Mouse (Mus musculus) heart, embryonic 15.5 days (tissue): Measurements from ENCODE around the gene Hsbp1. TPM values are rescaled to one million over a fixed set of nuclear protein-coding genes. Genes with fewer than 3 reads are reported as not detected.

Experiments
- ATAC-seq: fragments of 200-750 bp; cut with Nextera tagmentation; replicated peaks from 2 replicates; pipeline ENCODE4 v1.8.0; 2017; ENCODE audit warnings: low read depth, moderate TSS enrichment; ENCODE audit not compliant: insufficient number of reproducible peaks, insufficient read depth, low FRiP score
- H3K27ac ChIP-seq: fragments of 300-500 bp; sonication (generic); 2 replicates; pipeline ENCODE4 v1.5.1; 2015; ENCODE audit warnings: mild to moderate bottlenecking, inconsistent platforms
- H3K27me3 ChIP-seq: fragments of 300-500 bp; sonication (generic); 2 replicates; pipeline ENCODE4 v1.6.1; 2015; ENCODE audit warnings: inconsistent platforms
- H3K36me3 ChIP-seq: fragments of 300-500 bp; sonication (generic); 2 replicates; pipeline ENCODE4 v1.6.1; 2015; ENCODE audit warnings: mild to moderate bottlenecking, inconsistent platforms
- H3K4me1 ChIP-seq: fragments of 300-500 bp; sonication (generic); replicated peaks from 2 replicates; pipeline ENCODE4 v1.6.1; 2015; ENCODE audit warnings: inconsistent platforms
- H3K4me2 ChIP-seq: fragments of 300-500 bp; sonication (generic); 2 replicates; pipeline ENCODE4 v1.6.1; 2015; ENCODE audit warnings: inconsistent platforms, mild to moderate bottlenecking, moderate library complexity
- H3K4me3 ChIP-seq: fragments of 300-500 bp; sonication (generic); 2 replicates; pipeline ENCODE4 v1.5.1; 2015; ENCODE audit warnings: mild to moderate bottlenecking, inconsistent platforms
- H3K9ac ChIP-seq: fragments of 300-500 bp; sonication (generic); 2 replicates; pipeline ENCODE4 v1.6.1; 2015; ENCODE audit warnings: mild to moderate bottlenecking, inconsistent platforms
- H3K9me3 ChIP-seq: fragments of 300-500 bp; sonication (generic); replicated peaks from 2 replicates; pipeline ENCODE4 v1.6.1; 2016; ENCODE audit warnings: inconsistent platforms
- WGBS: fragments of 180-500 bp; shearing (Covaris S2); methylation state at CpG from one replicate; pipeline ENCODE4 v1.1.7; 2015; ENCODE audit warnings: mixed read lengths; 5-methylcytosine and 5-hydroxymethylcytosine counted together
- polyA plus RNA-seq: library from polyadenylated mRNA; unstranded; fragments of >200 nt; fragmentation: Nextera tagmentation; extraction: Ambion mirVana; gene quantifications from 2 replicates; pipeline ENCODE4 v1.2.1, GENCODE M21; 2015

Hsbp1 gene
- polyA plus RNA-seq, 1 experiment from 2014 or later, result 306 TPM

- WGBS, result 69% methylated on average over 6 of the region's 6 CpGs
Measured at GRCm38 (mm10) chr8:119386988-119387387, 42.7 kb downstream of the Hsbp1 start.

DNA sequence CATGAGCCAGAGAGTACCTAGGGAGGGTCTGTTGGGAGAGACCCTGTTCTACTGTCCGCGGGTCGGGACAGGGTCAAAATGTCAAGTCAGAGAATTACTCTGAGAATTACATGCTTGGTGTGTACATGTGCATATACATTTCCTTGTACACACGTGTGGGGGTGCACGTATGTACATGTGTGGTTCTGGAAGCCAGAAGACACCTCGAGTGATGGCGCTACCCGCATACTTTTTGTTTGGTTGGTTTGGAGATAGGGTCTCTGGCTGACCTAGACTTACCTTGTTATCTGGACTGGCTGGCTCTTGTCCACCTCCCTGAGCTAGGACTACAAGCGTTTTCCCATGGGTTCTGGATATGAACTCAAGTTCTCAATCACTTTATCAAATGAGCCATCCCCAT, 49.8 kb downstream of the Hsbp1 start:
- Histone ChIP-seq H3K9me3 (no peaks in the 10 kb centered on the region), H3K27ac (peak overlapping the region; percentile 94), H3K4me3 (peak overlapping the region; percentile 94), H3K27me3 (no peaks in the 10 kb centered on the region), H3K9ac (peak overlapping the region; percentile 56), H3K4me1 (peaks cover 19% of the 10 kb centered on the region), H3K36me3 (no peaks in the 10 kb centered on the region), H3K4me2 (peak overlapping the region; percentile 99)
- 65% methylated on average over 9 of the region's 9 CpGs for WGBS
- 0 out of 2 replicates have a peak, but pooled peaks have one; percentile 1 for ATAC-seq

More at GRCm38 (mm10) chr8:119386988-119387387, 42.7 kb downstream of the Hsbp1 start:
- Histone ChIP-seq H3K27me3 (0 out of 2 replicates have a peak, but pooled peaks cover 3% of the 10 kb centered on the region), H3K9me3 (no peaks in the 10 kb centered on the region), H3K4me3 (no peak overlapping the region), H3K4me2 (no peak overlapping the region), H3K36me3 (no peaks in the 10 kb centered on the region), H3K9ac (no peak overlapping the region), H3K4me1 (no peaks in the 10 kb centered on the region), H3K27ac (no peak overlapping the region)
- no peak for ATAC-seq

GRCm38 (mm10) chr8:119394524-119395026, 50.3 kb downstream of the Hsbp1 start, which contains the start of gene Mlycd:
Mlycd (plus strand) TSS chr8:119394878.
- Histone ChIP-seq H3K4me3 (peak within 1 kb of the TSS; percentile 94), H3K9ac (peak within 1 kb of the TSS; percentile 89), H3K27ac (peak within 1 kb of the TSS; percentile 94), H3K4me1 (peaks cover 24% of the 10 kb centered on the region), H3K9me3 (no peaks in the 10 kb centered on the region), H3K4me2 (peak within 1 kb of the TSS; percentile 99), H3K27me3 (no peaks in the 10 kb centered on the region), H3K36me3 (no peaks in the 10 kb centered on the region)
- ATAC-seq, result peak; percentile 93
- 1% methylated on average over 44 of the region's 44 CpGs for WGBS

GRCm38 (mm10) chr8:119395072-119395950, 51.0 kb downstream of the Hsbp1 start:
- Histone ChIP-seq H3K9me3 (no peaks in the 10 kb centered on the region), H3K4me1 (peaks cover 28% of the 10 kb centered on the region), H3K4me2 (peak overlapping the region; percentile 99), H3K9ac (peak overlapping the region; percentile 89), H3K36me3 (no peaks in the 10 kb centered on the region), H3K27ac (peak overlapping the region; percentile 94), H3K27me3 (no peaks in the 10 kb centered on the region), H3K4me3 (peak overlapping the region; percentile 94)
- 4% methylated on average over 69 of the region's 83 CpGs for WGBS
- ATAC-seq, result peak; percentile 42

Other genes with a start within 250 kb of the Hsbp1 start
- 19.1 and 21.1 TPM in 2 replicates for gene Mlycd, start 50.4 kb downstream of the Hsbp1 start, polyA plus RNA-seq
- 0.67 and 1.4 TPM in 2 replicates for gene Osgin1, start 89.6 kb downstream of the Hsbp1 start, polyA plus RNA-seq
- 0.16 and 0.20 TPM in 2 replicates for gene Necab2, start 102.2 kb downstream of the Hsbp1 start, polyA plus RNA-seq
- gene Slc38a8, start 157.2 kb downstream of the Hsbp1 start, polyA plus RNA-seq, result not detected in 2 replicates
- 57.2 and 75.0 TPM in 2 replicates for gene Mbtps1, start 214.2 kb downstream of the Hsbp1 start, polyA plus RNA-seq
- 25.4 and 39.8 TPM in 2 replicates for gene Hsdl1, start 230.7 kb downstream of the Hsbp1 start, polyA plus RNA-seq
- gene Dnaaf1, start 230.7 kb downstream of the Hsbp1 start, polyA plus RNA-seq, result 0.16 and 0.27 TPM in 2 replicates